Mouse (Mus musculus): Measurements from ENCODE around the gene Gm45062.

Gm45062 gene

GRCm38 (mm10) chr6:8416802-8417569 is 157.7 kb downstream of the Gm45062 start:
- no peak for DNase-seq (ENCODE audit: inconsistent ontology term)

GRCm38 (mm10) chr6:8419485-8420186 is 160.4 kb downstream of the Gm45062 start:
- no peak for DNase-seq (ENCODE audit: inconsistent ontology term)

GRCm38 (mm10) chr6:8420187-8420503 is 160.9 kb downstream of the Gm45062 start:
- no peak for DNase-seq (ENCODE audit: inconsistent ontology term)

- DNase-seq (ENCODE audit: inconsistent ontology term): no peak
Observed at GRCm38 (mm10) chr6:8421421-8421820, 162.2 kb downstream of the Gm45062 start.

- DNase-seq (ENCODE audit: inconsistent ontology term): peak; percentile 25
Observed at GRCm38 (mm10) chr6:8421959-8422581, 162.8 kb downstream of the Gm45062 start.

- no peak for DNase-seq (ENCODE audit: inconsistent ontology term)
Observed at GRCm38 (mm10) chr6:8423142-8423541, 163.9 kb downstream of the Gm45062 start.

- no peak for DNase-seq (ENCODE audit: inconsistent ontology term)
Observed at GRCm38 (mm10) chr6:8427692-8428091, 168.4 kb downstream of the Gm45062 start.

GRCm38 (mm10) chr6:8430610-8431234 is 171.5 kb downstream of the Gm45062 start:
- no peak for DNase-seq (ENCODE audit: inconsistent ontology term)

GRCm38 (mm10) chr6:8433179-8433578 is 173.9 kb downstream of the Gm45062 start:
- no peak for DNase-seq (ENCODE audit: inconsistent ontology term)

GRCm38 (mm10) chr6:8437937-8438336 is 178.7 kb downstream of the Gm45062 start:
- no peak for DNase-seq (ENCODE audit: inconsistent ontology term)

GRCm38 (mm10) chr6:8441814-8442213 is 182.6 kb downstream of the Gm45062 start:
- no peak for DNase-seq (ENCODE audit: inconsistent ontology term)

- peak; percentile 61 for DNase-seq (ENCODE audit: inconsistent ontology term)
Observed at GRCm38 (mm10) chr6:8446786-8447185, 187.5 kb downstream of the Gm45062 start.

- DNase-seq (ENCODE audit: inconsistent ontology term): no peak
Observed at GRCm38 (mm10) chr6:8455599-8455998, 196.3 kb downstream of the Gm45062 start.

GRCm38 (mm10) chr6:8458596-8458995 is 199.3 kb downstream of the Gm45062 start:
- peak; percentile 14 for DNase-seq (ENCODE audit: inconsistent ontology term)

- no peak for DNase-seq (ENCODE audit: inconsistent ontology term)
Observed at GRCm38 (mm10) chr6:8462447-8462846, 203.2 kb downstream of the Gm45062 start.

GRCm38 (mm10) chr6:8465388-8465787 is 206.1 kb downstream of the Gm45062 start:
- DNase-seq (ENCODE audit: inconsistent ontology term): no peak

GRCm38 (mm10) chr6:8465985-8466384 is 206.7 kb downstream of the Gm45062 start:
- no peak for DNase-seq (ENCODE audit: inconsistent ontology term)

GRCm38 (mm10) chr6:8467667-8468337 is 208.6 kb downstream of the Gm45062 start:
- DNase-seq (ENCODE audit: inconsistent ontology term): no peak

GRCm38 (mm10) chr6:8469918-8470317 is 210.7 kb downstream of the Gm45062 start:
- DNase-seq (ENCODE audit: inconsistent ontology term): no peak

- DNase-seq (ENCODE audit: inconsistent ontology term): no peak
Observed at GRCm38 (mm10) chr6:8472125-8472524, 212.9 kb downstream of the Gm45062 start.

- DNase-seq (ENCODE audit: inconsistent ontology term): no peak
Observed at GRCm38 (mm10) chr6:8472915-8473314, 213.7 kb downstream of the Gm45062 start.

GRCm38 (mm10) chr6:8473498-8473897 is 214.2 kb downstream of the Gm45062 start:
- no peak for DNase-seq (ENCODE audit: inconsistent ontology term)
